Mouse (Mus musculus): ENCODE results near the gene Eml6.
"Not testable (repeated sequence)": the region's sequence is repeated elsewhere in the genome, so short reads cannot be mapped to it uniquely, and the experiment has no call there.

Gene Eml6

DNA sequence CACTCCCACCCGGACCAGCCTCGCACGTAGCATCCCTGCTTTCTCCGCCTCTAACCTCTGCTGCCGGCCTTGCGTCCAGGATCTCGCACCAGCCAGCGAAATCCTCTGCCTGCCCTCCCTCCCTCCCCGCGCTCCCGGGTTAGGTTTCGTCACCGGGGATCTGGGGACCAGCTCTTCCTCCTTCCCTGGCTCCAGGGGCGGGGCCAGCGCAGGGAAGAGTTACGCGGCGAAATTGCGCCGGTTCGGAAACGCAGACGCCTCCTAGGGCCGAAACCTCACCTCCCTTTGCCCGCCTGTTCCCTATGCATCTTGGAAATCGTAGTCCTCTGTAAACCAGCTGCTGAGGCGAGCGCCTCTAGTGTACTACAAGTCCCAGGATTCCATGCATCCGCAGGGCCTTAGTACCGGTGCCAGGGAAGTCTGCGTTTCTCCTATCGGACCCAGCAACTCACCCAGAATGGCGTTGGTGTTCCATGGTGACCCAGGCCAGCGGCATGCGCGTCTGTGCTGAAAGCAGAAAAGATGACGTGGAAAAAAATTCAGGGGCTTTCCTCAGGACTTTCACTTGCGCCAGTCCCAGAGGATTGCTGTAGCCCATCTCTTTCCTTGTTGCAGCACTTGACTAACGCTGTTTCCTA lies at the start of gene Eml6:
Gene Eml6, minus strand, starts transcription at position 199 of the 638 bp plus-strand sequence.
- DNase-seq (ENCODE audit: low spot score), result peak; percentile 97

DNA sequence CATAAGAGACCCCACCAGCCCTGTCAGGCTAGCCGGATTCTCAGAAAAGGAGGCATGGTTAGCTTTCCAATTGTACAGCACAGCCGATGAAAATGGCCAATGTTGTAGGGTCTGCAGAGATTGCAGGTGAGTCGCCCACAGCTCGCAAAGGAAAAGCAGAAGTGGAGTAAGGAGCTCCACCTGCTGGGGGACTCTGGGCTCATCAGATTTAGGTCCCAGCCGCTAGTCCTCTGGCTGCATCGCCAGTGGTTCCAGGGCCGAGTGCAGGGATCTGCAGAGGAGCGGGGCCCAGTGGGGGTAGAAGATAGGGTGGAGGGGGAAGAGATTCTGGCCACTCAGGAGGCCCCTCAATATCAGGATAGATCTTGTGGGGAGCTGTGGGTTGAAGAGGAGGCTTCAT lies 31.5 kb upstream of the Eml6 start:
- no peak for DNase-seq (ENCODE audit: low spot score)

DNA sequence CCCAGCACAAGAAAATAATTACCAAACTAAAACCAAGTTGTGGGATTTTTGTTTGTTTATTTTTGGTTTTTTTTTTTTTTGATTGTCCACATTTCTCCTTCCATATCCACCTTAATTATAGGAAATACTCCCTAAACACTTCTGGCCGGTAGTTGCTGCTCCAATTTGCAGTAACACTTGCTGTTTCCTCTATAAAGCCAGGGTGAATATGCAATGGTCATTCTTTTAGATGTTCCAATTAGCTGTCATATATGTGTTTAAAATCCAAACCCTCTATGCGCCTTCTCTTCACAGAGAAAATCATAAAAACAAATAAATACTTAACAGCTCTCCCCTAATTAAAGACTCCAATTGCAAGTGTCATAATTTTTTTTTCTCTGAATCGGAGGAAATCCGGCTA lies 689 bp downstream of the Eml6 start:
- DNase-seq (ENCODE audit: low spot score), result no peak

DNA sequence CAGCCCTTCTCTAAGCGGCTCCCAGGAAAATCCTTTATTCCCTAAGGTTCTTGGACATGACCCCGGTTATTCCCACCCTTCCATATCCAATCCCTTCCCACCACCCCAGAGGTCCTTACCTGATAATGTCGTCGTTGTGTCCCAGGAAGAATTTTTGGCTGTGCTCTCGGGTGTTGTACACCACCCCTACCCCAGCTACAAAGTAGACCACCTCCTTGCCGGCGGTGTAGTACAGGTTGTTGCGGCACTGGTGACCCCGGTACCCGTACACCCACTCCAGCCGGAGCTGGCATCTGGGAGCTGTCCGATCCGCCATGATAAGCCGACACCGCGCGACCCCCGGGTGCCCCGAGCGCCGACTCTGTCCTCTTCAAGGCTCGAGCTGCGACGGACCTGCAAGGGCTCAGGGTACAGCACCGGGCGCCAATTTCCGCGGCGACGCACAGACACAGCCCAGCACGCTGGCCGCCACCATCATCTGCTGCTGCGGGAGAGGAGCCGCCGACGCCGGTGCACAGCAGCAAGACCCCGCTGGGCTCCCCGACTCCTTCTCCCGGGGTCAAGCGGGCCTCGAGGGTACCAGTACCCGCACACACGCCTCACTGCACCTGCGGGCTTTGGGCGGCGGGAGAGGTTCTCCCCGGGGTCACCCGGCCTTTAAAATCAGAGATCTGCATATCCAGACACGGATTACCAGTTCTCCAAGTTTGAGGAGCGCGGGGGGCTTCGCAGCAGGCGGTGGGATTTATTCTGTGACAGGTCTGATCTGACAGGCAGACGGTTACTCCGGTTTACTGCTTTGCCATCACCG lies 1.4 kb downstream of the Eml6 start:
- peak; percentile 28 for DNase-seq (ENCODE audit: low spot score)

DNA sequence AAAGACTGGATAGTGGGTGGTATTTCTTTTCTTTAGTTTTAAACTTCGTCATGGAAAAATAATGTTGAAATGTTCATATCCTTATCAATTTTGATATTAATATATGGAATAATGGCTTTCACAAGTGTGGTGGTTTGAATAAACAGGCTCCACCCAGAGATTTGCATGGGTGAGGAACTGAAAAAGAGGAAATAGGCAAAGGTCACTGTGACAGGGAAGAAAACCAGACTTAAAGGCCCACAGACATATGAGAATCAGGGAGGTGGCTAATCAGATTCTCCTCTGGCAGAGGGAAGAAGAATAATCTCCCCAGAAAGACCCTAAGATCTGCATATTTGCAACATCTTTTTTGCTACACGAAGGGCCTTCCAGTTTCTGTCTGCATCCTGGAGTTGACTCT lies 39.6 kb downstream of the Eml6 start:
- no peak for DNase-seq (ENCODE audit: low spot score)

DNA sequence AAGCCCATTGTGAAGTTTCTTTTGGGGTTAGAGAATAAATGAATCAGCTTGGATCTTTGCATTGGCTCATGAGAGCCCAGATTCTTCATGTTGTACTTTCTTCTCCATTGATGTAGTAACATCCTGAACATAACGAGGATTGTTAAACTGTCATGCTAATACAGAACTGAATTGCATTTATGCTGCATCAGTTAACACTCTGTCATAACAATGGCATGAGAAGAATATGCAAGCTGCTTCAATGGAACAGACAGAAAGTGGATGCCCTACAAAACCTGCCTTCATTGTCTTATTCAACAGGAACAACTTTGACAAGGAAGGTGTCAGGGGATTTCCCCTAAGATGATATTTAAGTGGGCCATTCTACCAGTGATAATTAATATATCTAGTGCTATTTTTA lies 57.0 kb downstream of the Eml6 start:
- DNase-seq (ENCODE audit: low spot score), result no peak

DNA sequence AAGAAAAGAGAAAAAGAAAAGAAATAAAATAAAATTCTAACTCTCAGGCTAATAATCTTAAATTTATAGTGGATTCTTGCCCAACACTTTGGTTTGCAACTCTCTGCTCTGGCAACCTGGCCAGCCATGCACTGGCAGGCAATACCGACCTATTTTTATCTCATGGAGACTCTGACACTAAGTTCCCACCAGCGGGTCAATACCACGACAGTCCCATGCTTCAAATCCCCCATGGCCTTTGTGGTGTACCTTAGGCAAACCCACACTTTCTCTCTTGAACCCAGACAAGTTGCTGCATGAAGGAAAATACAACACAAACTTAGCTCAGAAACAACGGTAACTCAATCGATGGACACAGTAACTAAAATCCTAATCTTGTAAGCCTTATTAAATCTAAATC lies 66.5 kb downstream of the Eml6 start:
- DNase-seq (ENCODE audit: low spot score), result no peak

DNA sequence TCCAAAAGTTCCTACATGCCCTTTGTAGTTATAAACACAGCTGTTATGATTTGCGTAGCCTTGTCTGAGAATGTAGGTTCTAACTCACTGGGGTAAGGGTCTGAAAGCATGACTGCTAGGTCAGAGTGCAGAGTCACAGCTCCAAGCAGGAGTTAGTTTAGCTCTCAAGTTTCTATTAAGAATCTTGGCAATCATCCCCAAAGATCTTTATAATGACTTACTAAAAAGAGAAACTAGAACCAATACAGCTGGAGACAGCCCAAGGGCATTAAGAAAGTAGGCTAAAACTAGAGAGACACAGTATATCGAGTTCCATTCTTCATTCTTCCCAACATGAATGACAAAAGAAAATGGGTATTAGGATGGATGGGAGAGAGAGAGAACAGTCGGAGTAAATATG lies 81.2 kb downstream of the Eml6 start:
- DNase-seq (ENCODE audit: low spot score), result no peak

DNA sequence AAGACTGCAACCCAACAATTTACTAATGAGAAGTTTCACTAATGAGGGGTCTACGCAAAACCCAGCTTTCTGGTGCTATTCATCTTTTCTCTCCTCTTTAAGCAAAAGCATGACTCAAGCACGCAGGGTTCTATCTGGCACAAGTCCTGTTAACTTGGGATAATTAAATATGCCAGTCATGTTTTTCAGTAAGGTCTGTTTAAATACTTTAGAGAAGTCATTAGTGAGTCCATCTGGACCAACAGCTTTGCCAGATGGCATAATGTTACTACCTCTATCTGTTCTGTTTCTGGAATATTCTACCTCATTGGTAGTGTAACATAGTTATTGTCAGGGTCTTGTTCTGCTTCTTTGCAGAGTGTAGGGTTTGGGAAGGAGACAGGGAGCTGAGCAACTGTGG lies 101.5 kb downstream of the Eml6 start:
- no peak for DNase-seq (ENCODE audit: low spot score)

DNA sequence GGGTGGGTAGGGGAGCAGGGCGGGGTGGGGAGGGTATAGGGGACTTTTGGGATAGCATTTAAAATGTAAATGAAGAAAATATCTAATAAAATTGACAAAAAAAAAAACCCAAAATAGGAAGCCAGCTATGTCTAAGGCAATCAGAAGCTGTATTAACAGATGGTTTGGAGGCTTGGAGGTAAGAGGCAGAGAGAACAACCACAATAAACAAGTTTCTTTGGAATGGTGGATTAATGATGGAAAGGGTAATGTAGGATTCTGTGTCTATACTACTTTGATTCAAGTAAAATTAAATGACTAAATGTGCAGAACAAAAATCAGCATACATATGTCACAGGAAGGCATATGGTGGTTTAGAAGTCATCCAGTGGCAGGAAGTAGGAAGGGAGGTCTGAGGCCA lies 102.0 kb downstream of the Eml6 start:
- no peak for DNase-seq (ENCODE audit: low spot score)

DNA sequence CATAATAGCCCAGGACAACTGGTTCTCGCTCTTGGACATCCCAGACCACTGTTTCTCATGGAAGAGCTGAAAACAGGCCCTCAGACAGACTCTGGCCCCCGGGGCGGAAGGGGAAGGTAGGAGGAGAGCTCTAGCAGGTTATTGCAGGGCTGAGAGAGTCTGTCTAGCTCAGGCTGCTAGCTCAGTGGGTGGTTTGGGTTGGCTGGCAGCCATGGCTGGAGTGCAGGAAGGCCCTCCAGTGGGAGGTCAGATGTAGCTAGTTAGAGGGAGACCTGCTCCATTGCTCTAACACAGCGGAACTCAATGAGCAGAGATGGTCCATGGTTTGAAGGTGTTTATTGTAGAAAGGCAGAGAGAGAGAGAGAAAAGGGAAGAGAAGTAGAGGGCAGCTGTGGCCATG lies 112.7 kb downstream of the Eml6 start:
- DNase-seq (ENCODE audit: low spot score), result no peak

DNA sequence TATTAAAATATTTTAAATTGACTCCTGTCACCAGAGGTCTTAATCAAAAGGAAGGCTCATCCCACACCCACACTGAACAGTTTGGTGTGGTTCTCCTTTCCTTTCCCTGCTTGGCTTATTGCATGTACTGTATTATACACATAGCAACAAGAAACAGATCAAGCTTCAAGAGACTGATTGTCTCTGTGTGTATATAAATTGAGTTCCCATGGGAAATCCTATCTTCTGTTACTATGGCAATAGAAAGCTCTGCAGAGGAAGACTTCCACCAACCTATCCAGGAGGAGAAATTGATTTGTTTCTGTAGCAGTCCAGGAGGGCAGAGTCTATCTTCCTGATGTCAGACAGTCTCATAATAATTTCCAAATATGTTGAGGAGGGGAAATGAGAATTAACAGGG lies 116.5 kb downstream of the Eml6 start:
- DNase-seq (ENCODE audit: low spot score), result no peak

DNA sequence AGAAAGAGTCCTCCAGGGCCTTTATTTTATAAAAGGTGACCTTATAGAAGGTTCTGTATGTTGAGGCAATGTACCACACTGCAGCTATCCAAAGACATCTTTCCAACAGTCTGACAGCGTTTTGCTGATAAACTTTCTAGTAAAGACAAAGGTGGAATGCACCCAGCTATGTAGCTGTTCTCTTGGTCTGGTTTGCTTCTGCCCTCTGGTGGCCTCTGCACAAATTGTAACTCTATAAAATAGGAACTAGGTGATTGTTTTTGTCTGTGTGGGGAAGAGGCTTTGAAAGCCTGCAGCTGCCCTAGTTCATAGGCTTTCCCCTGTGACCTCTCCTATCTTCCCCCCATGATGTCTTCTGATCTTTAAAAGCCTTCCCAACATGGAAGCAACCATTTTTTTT lies 140.7 kb downstream of the Eml6 start:
- DNase-seq (ENCODE audit: low spot score), result peak; percentile 62

DNA sequence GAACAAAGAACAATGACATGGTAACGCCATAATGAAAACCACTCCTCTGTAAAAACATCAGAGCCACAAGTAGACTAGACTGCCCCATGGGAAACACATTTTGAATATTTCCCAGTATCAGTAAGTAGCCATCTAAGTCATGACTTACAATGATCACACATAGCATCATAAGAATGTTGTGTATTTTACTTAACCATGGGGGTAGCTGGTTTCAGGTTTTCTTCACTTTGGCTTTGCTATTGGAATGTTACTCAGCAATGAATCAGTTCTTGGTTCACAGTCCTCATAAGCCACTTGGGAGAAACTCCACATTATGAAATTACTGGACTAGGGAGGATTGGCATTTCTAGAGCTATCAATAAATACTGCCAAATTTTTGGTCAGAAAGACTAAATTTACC lies 141.5 kb downstream of the Eml6 start:
- no peak for DNase-seq (ENCODE audit: low spot score)

DNA sequence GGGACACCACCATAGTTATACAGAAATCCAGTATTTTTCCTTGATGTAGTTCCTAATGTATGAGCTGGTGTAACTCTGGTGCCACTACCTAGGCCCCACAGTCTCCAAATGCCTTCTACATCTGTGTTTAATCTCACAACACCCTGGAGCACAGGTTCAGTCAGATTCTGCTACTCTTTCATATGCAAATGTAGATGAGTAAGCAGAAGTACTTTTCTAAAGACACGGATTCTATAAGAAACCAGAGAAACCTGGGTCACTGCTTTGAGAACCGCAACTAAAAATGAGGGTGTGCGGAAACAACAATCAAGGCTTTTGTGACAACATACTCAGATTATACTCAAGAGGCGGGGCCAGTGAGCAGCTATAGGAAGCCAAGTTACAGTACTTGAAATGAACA lies 142.8 kb downstream of the Eml6 start:
- no peak for DNase-seq (ENCODE audit: low spot score)

DNA sequence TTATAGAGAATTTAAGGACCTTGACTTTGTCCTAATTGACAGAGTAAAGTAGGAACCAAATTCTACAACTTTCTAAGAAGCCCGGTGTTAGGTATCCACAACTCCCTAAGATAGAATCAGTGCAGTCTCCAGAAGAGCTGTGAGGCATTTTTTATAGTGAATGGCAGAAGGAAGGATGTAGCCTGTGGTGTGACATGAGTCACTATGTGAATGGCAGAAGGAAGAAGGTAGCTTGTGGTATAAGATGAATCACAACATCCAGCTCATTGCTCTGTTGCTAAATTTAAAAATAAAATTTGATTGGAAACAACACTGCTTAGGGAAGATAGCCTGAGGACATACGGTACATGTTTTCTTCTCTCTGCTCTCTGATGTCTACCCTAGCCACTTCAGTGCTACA lies 146.2 kb downstream of the Eml6 start:
- DNase-seq (ENCODE audit: low spot score), result no peak

DNA sequence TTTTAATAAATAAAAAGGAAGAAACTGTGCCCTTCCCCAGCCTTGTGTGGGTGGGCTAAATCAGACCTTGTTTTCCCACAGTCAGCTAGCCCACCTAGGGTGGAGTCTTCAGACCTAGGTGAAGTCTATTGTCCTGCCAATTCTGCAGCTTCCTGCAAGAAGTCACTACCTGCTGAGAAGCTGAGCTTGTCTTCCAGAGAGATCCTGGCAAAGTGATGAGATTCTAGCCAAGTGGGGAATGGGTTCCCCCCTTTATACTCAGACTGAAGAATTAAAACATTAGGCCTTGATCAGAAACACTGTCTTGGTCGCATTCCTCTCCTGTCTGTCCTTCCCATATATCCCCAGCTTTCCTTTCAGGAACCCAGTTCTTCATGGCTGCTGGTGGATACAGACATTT lies 147.9 kb downstream of the Eml6 start:
- no peak for DNase-seq (ENCODE audit: low spot score)

DNA sequence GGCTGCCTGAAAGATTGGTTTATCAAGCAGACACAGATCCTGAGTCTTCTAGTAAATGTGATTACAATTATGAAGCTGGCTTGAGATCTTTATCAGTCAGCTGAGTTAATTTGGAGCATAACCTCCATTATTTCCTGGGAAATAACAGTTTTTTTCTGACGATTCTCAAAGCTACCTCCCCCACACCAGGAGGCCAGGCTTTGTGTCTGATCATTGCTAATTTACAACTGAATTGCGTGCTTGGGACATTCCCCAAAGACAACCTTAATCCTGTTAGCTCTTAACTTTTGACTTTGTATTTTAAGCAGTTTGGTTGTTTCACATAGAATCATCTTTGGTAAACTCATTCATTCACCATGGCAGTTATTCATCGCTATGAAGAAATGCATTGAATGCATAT lies 148.6 kb downstream of the Eml6 start:
- no peak for DNase-seq (ENCODE audit: low spot score)

DNA sequence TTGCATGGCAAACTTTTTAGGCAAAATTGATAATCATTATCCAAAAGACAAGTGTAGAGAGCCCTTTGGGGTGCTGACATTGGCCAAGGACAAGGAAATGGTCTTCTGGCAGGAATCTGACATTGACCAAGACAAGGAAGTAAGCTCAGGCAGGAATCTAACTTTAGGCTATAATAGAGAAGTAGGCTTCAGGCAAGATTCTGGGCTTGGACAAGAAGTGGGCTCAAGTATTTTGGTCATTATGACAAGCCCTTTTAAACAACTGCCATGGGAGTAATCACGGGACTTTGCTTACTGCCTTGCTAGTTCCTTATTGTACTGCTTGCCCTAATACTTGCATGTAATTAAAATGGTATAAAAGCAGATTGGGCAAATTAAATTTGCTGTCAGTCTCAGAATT lies 151.1 kb downstream of the Eml6 start:
- DNase-seq (ENCODE audit: low spot score), result not testable (repeated sequence)

DNA sequence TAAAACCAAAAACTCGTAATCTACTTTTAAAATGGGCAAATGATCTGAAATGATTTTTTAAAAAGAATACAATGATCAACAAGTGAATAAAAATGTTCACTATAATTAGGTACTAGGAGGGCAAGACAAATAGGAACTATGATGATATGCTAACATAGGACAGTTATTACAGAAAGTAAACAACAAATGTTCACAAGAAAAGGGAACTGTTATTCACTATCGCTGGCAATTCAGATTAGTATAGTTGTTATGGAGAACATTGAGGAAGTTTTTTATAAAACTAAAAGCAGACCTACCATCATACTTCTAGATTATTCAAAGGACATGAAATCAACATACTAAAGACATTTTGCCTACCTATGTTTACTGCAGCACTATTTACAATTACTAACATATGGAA lies 155.7 kb downstream of the Eml6 start:
- DNase-seq (ENCODE audit: low spot score), result no peak

DNA sequence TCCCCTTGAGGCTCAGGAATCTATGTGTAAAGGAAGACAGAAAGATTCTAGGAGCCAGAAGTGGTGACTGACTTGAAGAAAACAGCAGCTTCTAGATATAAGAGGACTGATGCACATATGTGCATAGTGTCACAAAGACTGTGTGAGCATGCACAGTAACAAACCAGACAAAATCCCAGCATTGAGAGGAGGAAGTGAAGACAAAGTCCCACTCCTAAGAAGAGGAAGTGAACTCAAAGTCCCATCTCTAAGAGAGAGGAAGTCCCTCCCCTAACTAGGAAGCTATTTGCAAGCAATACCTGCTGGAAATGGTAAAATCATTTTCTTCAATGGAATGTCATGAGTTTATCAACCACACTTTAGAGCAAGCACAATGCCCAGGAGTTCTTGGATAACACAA lies 161.6 kb downstream of the Eml6 start:
- no peak for DNase-seq (ENCODE audit: low spot score)

DNA sequence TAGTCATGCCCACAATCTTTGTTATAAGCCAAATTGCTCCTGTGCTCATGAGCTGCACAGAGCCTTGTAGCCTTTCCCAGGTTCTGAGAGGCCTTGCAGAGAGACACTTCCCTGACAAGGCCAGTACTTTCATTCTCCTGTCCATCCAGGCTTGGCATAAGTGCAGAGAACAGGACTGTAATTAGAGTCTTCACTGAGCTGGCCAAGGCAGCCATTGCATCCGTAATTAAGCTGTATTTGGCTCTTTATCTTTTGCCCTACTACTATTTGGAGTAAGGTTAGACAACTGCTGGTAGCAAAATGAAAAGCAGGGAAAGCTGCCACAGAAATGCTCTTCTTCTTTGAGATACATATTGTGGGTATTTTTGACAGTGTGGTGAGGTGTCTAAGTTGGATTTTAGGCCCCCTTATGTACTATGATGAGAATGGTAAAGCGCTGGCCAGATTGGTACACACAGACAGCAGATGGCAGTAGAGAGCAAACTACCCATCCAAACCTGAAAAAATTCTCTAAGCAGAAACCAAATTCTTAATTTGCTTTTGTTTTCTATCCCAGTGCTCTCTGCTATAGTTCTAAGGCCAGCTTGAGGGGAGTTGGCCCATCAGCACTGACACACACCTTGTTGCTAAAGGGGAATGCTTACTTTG lies 164.0 kb downstream of the Eml6 start:
- peak; percentile 34 for DNase-seq (ENCODE audit: low spot score)

DNA sequence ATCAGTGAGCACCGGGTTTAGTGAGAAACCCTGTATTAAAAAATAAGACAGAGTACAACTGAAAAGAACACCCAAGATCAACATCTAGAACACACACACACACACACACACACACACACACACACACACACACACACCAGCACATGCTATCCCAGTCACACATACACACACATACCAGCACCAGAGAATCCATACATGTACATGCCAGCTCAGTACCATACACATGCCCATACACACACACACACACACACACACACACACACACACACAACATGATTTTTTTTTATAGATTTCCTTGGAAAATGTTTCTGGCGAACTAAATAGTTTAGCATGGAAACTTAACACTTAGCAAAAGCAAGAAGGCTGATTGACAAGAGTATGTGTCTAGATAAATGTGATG lies 164.8 kb downstream of the Eml6 start:
- DNase-seq (ENCODE audit: low spot score), result no peak

Measured in urinary bladder, postnatal 14 days (tissue).